Mouse (Mus musculus): ENCODE results near the gene Atp2a2.

- TF ChIP-seq TAL1 (IDR thresholded peaks at IDR 0.05; ENCODE audit: low read length) (no peak), GATA1 (IDR thresholded peaks at IDR 0.05; ENCODE audit: low read length) (no peak)
Measured at GRCm38 (mm10) chr5:122493035-122493434, 9.0 kb downstream of the Atp2a2 start.
